Mouse (Mus musculus) lung, postnatal 0 days (tissue): ENCODE results near the gene Myo10. TPM values are rescaled to one million over a fixed set of nuclear protein-coding genes. Genes with fewer than 3 reads are reported as not detected.

Experiments
- ATAC-seq: fragments of 200-750 bp; cut with Nextera tagmentation; 2 replicates; pipeline ENCODE4 v1.8.0; 2017; ENCODE audit warnings: moderate library complexity
- DNase-seq: peaks from one replicate; pipeline ENCODE4 v3.0.0-alpha.2; 2016; ENCODE audit warnings: low spot score
- H3K27ac ChIP-seq: fragments of 300-500 bp; sonication (generic); 2 replicates; pipeline ENCODE4 v1.5.1; 2014; ENCODE audit warnings: antibody characterized with exemption, mild to moderate bottlenecking, low read length, mixed read lengths
- H3K27me3 ChIP-seq: fragments of 300-500 bp; sonication (generic); replicated peaks from 2 replicates; pipeline ENCODE4 v1.6.1; 2014; ENCODE audit warnings: low read length, mixed read lengths; ENCODE audit not compliant: insufficient read depth
- H3K36me3 ChIP-seq: fragments of 300-500 bp; sonication (generic); 2 replicates; pipeline ENCODE4 v1.6.1; 2014; ENCODE audit warnings: low read length, mixed read lengths; ENCODE audit not compliant: insufficient read depth
- H3K4me1 ChIP-seq: fragments of 300-500 bp; sonication (generic); 2 replicates; pipeline ENCODE4 v1.6.1; 2014; ENCODE audit warnings: antibody characterized with exemption, low read depth, low read length, mixed read lengths; ENCODE audit not compliant: insufficient read depth
- H3K4me2 ChIP-seq: fragments of 300-500 bp; sonication (generic); replicated peaks from 2 replicates; pipeline ENCODE4 v1.6.1; 2014; ENCODE audit warnings: low read depth, mild to moderate bottlenecking, low read length, moderate library complexity, mixed read lengths
- H3K4me3 ChIP-seq: fragments of 300-500 bp; sonication (generic); 2 replicates; pipeline ENCODE4 v1.5.1; 2014; ENCODE audit warnings: low read depth, low read length
- H3K9ac ChIP-seq: fragments of 300-500 bp; sonication (generic); replicated peaks from 2 replicates; pipeline ENCODE4 v1.6.1; 2014; ENCODE audit warnings: low read depth, mild to moderate bottlenecking
- H3K9me3 ChIP-seq: fragments of 300-500 bp; sonication (generic); 2 replicates; pipeline ENCODE4 v1.6.1; 2016; ENCODE audit warnings: low read length, mixed read lengths
- CTCF ChIP-seq: IDR thresholded peaks from 2 replicates; pipeline ENCODE4 v1.5.1; 2016; ENCODE audit warnings: antibody characterized with exemption, mild to moderate bottlenecking
- EP300 ChIP-seq: IDR thresholded peaks from 2 replicates; pipeline ENCODE4 v1.6.1; 2016; ENCODE audit warnings: antibody characterized with exemption, mild to moderate bottlenecking, control low read depth
- WGBS: fragments of 180-500 bp; shearing (Covaris S2); extraction: QIAGEN DNeasy Blood & Tissue Kit; methylation state at CpG from one replicate; pipeline ENCODE4 v1.1.7; 2014; 5-methylcytosine and 5-hydroxymethylcytosine counted together
- polyA plus RNA-seq: library from polyadenylated mRNA; unstranded; fragments of >200 nt; fragmentation: Nextera tagmentation; extraction: Ambion mirVana; gene quantifications from 2 replicates; pipeline ENCODE4 v1.2.1, GENCODE M21; 2015

Gene Myo10
- polyA plus RNA-seq, 1 experiment from 2014 or later = 17.3 TPM

DNA sequence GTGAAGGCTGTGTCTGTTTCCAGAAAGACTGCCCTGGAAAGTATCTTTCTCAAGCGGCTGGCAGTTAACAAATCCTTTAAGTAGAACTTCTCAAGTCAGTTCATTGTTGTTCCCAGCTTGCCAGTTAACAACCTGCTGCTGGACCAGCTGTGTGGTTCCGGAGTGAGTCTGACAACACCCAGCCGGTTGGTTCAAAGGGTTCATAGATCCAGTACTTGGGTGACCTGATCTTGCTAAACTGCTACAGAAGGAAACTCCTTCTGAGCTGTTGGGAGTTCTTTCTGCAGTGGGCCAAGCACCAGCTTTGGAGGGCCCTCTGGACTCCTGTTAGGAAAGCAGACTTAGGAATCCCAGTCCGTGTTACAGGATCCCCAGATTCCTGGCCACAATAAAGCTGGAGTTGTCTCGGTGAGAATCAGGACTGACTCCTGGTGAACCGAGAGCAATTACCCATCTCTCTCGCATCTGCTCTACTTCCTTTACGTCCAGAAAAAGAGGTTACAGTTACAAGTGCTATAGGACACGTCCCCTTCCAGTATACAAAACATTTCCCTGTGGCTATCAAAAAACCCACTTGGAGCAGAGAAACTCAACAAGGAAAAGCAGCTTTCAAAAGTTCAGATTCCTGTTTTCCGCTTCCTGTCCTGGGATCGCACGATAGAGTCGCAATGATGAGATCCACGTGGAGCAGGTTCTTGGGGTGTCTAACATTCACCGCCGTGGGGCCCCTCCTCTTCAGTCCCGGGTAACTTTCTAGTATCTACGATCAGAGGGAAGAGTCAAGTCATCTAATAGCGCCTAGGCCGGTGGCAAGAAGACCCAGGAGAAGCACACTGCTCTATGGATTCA lies 750 bp upstream of the Myo10 start:
- Histone ChIP-seq H3K36me3 (no peaks in the 10 kb centered on the region), H3K9me3 (no peaks in the 10 kb centered on the region), H3K27ac (peak overlapping the region; percentile 76), H3K4me1 (peaks cover 18% of the 10 kb centered on the region; the same call in 1 of the 2 replicates), H3K27me3 (no peaks in the 10 kb centered on the region), H3K4me2 (peak overlapping the region; percentile 73), H3K4me3 (peak overlapping the region; percentile 73), H3K9ac (0 out of 2 replicates have a peak overlapping the region, but pooled peaks have one; percentile 32)
- peak; percentile 55; the same call in 1 of the 2 replicates for TF ChIP-seq EP300
- TF ChIP-seq CTCF = no peak
- 10% methylated on average over 20 of the region's 20 CpGs for WGBS
- DNase-seq (peak; percentile 81), ATAC-seq (peak; percentile 5)

- peak overlapping the region; percentile 77 for H3K9ac ChIP-seq
- no peak for TF ChIP-seq EP300
- TF ChIP-seq CTCF = no peak
- under 1% methylated on average over 58 of the region's 61 CpGs for WGBS
Observed at GRCm38 (mm10) chr15:25622867-25623471, 644 bp downstream of the Myo10 start.

DNA sequence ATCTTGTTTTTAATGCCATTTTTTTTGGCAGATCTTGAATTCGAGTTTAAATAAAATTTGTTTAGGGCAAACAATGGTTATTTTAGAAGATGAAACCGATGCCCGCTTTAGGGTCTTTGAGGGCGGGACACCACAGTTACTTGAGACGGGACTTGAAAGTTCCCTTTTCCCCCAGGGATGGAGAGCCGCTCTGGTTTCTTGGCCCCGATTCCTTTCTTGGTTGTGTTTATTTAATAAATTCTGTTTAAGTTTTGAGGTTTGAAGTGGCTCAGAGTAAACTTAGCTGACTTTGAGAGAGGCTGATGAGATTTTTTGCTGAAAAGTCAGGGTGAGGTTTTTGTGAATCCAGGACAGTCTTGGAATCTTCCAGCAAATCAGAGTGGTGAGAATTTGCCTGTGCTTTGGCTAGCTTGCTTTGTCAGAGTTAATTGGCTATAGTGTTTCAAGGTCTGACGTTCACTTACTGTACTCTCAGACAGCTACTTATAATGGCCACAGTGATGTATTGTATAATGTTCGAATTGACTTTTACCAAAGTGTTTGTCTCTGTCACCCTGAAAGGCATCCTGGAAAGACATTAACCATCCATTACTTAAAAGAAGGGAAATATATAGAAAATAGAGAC lies 1.3 kb downstream of the Myo10 start:
- H3K27me3 ChIP-seq = no peaks in the 10 kb centered on the region
- DNase-seq (peak; percentile 39), ATAC-seq (no peak)
- H3K4me2 ChIP-seq = peak overlapping the region; percentile 73
- TF ChIP-seq CTCF (no peak), EP300 (no peak)
- H3K4me3 ChIP-seq = peak overlapping the region; percentile 73
- no peaks in the 10 kb centered on the region for H3K9me3 ChIP-seq
- peak overlapping the region; percentile 77 for H3K9ac ChIP-seq
- H3K36me3 ChIP-seq = no peaks in the 10 kb centered on the region
- peak overlapping the region; percentile 95 for H3K27ac ChIP-seq
- H3K4me1 ChIP-seq = peaks cover 24% of the 10 kb centered on the region
- WGBS = 4% methylated on average over 9 of the region's 9 CpGs

More at GRCm38 (mm10) chr15:25622867-25623471, 644 bp downstream of the Myo10 start:
- Histone ChIP-seq H3K27me3 (no peaks in the 10 kb centered on the region), H3K36me3 (no peaks in the 10 kb centered on the region), H3K27ac (peak overlapping the region; percentile 95), H3K4me2 (peak overlapping the region; percentile 73), H3K4me3 (peak overlapping the region; percentile 73), H3K9me3 (no peaks in the 10 kb centered on the region), H3K4me1 (peaks cover 18% of the 10 kb centered on the region; the same call in 1 of the 2 replicates)
- ATAC-seq = 0 out of 2 replicates have a peak, but pooled peaks have one; percentile 0
- peak; percentile 62 for DNase-seq

GRCm38 (mm10) chr15:25624263-25624662 lies 1.9 kb downstream of the Myo10 start:
- no peak overlapping the region for H3K27ac ChIP-seq
- no peaks in the 10 kb centered on the region for H3K27me3 ChIP-seq
- H3K4me1 ChIP-seq = peaks cover 25% of the 10 kb centered on the region
- peak overlapping the region; percentile 73 for H3K4me3 ChIP-seq
- H3K36me3 ChIP-seq = no peaks in the 10 kb centered on the region
- H3K4me2 ChIP-seq = peak overlapping the region; percentile 73
- peak; percentile 79 for TF ChIP-seq CTCF
- TF ChIP-seq EP300 = no peak
- DNase-seq (peak; percentile 72), ATAC-seq (no peak)
- WGBS = 45% methylated on average over 3 of the region's 3 CpGs
- no peaks in the 10 kb centered on the region for H3K9me3 ChIP-seq
- H3K9ac ChIP-seq = no peak overlapping the region

DNA sequence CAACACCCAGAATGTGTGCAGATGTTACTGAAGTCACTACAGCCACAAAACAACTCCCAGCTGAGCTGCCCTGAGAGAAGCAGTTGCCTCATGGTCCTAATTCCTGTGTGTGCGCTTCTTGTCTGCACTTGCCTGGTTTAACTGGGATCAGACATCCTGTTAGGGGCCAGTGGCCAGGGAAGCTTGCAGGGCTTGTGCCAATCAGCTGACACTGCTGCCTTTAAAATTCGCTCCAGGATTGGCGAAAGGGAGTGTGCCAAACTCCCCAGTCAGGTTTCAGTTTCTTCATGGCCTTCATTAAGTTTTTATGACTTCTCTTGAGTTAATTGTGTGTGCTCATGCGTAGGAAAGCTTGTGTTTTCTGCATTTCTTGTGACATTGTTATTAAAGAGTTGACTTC lies 3.1 kb downstream of the Myo10 start:
- TF ChIP-seq CTCF = no peak
- TF ChIP-seq EP300 = no peak
- no peak overlapping the region for H3K9ac ChIP-seq
- DNase-seq (no peak), ATAC-seq (no peak)
- 57% methylated on average over 4 of the region's 4 CpGs for WGBS
- peak overlapping the region; percentile 7; the same call in 1 of the 2 replicates for H3K27ac ChIP-seq
- H3K27me3 ChIP-seq = no peaks in the 10 kb centered on the region
- H3K4me2 ChIP-seq = 0 out of 2 replicates have a peak overlapping the region, but pooled peaks have one; percentile 3
- no peaks in the 10 kb centered on the region for H3K36me3 ChIP-seq
- H3K4me3 ChIP-seq = no peak overlapping the region
- H3K4me1 ChIP-seq = peaks cover 25% of the 10 kb centered on the region
- H3K9me3 ChIP-seq = no peaks in the 10 kb centered on the region

GRCm38 (mm10) chr15:25627012-25627411 lies 4.7 kb downstream of the Myo10 start:
- Histone ChIP-seq H3K27ac (no peak overlapping the region), H3K27me3 (no peaks in the 10 kb centered on the region), H3K9ac (no peak overlapping the region), H3K4me1 (peaks cover 25% of the 10 kb centered on the region), H3K36me3 (no peaks in the 10 kb centered on the region), H3K4me3 (no peak overlapping the region), H3K9me3 (no peaks in the 10 kb centered on the region), H3K4me2 (no peak overlapping the region)
- ATAC-seq = no peak
- TF ChIP-seq EP300 (no peak), CTCF (no peak)
- no peak for DNase-seq
- 65% methylated on average over 7 of the region's 7 CpGs for WGBS
